Comparison of ENCODE assay signal across 8 mouse cellular contexts in the genomic region with DNA sequence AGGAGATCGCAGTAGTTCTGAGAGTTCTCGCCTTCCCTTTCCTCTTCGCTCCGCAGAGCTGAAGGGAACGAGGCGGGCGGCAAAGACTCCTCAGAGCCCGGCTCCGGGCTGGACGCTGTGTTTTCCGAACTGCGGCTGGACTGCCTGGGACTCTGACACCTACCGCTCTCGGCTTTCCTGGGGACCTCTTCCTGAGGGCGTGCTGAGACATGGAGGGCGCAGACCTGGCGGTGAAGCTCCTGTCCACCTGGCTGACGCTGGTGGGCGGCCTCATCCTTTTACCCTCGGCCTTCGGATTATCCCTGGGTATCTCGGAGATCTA. TPM values are rescaled to one million over a fixed set of nuclear protein-coding genes. Genes with fewer than 3 reads are reported as not detected.
A peak's percentile ranks its signal among the peaks of the same experiment; 100 is the strongest.
DNase-seq lines count a peak whose midpoint lies in the region; ATAC-seq and TF ChIP-seq lines count a peak whose summit lies in the region.

No protein-coding gene starts in this region.

- no peak for TF ChIP-seq CTCF in thymus, adult 2 months (IDR thresholded peaks at IDR 0.05; ENCODE audit: borderline replicate concordance, control insufficient read depth, extremely low read depth, insufficient read depth, low read length, poor library complexity)

- WGBS in heart, embryonic 12.5 days: under 1% methylated on average over 22 of the region's 22 CpGs
- WGBS in thymus, adult 2 months: 3% methylated on average over 22 of the region's 22 CpGs
- under 1% methylated on average over 22 of the region's 22 CpGs for WGBS in liver, embryonic 12.5 days (ENCODE audit: insufficient replicate concordance)

- no peak for DNase-seq in heart, postnatal 10 days
- DNase-seq in thymus, adult 2 months: no peak
- DNase-seq in thymus, postnatal 10 days (ENCODE audit: low spot score in 2 of 2): no peak
- DNase-seq in adrenal gland, adult 8-10 months: no peak
- DNase-seq in thymus, postnatal 14 days: no peak
- DNase-seq in left cerebral cortex, adult 8-10 months (ENCODE audit: low spot score in 2 of 2): no peak

- H3K9me3 ChIP-seq in heart, embryonic 12.5 days (replicated peaks): peaks cover 10% of the 10 kb centered on the region
- H3K9me3 ChIP-seq in liver, embryonic 12.5 days (replicated peaks): 0 out of 2 replicates have a peak, but pooled peaks cover 4% of the 10 kb centered on the region

- H3K4me1 ChIP-seq in heart, embryonic 12.5 days (replicated peaks): peaks cover 19% of the 10 kb centered on the region; the same call in 1 of the 2 replicates
- H3K4me1 ChIP-seq in thymus, adult 2 months (replicated peaks; ENCODE audit: control insufficient read depth, insufficient read depth, low read length): peaks cover 13% of the 10 kb centered on the region
- 0 out of 2 replicates have a peak, but pooled peaks cover 13% of the 10 kb centered on the region for H3K4me1 ChIP-seq in liver, embryonic 12.5 days

- peak; percentile 37; the same call in 1 of the 2 replicates for ATAC-seq in heart, embryonic 12.5 days (ENCODE audit: insufficient number of reproducible peaks, low FRiP score)
- peak; percentile 24; the same call in 1 of the 2 replicates for ATAC-seq in liver, embryonic 12.5 days

- peak overlapping the region; percentile 69 for H3K4me3 ChIP-seq in heart, embryonic 12.5 days
- peak overlapping the region; percentile 66 for H3K4me3 ChIP-seq in thymus, adult 2 months (ENCODE audit: control insufficient read depth, insufficient read depth, low read length)
- H3K4me3 ChIP-seq in liver, embryonic 12.5 days: peak overlapping the region; percentile 56

- no peak for TF ChIP-seq POLR2A in thymus, adult 2 months (IDR thresholded peaks at IDR 0.05; ENCODE audit: control insufficient read depth, extremely low read depth, insufficient read depth, low read length, poor library complexity)

- H3K27ac ChIP-seq in heart, embryonic 12.5 days (ENCODE audit: poor library complexity, severe bottlenecking): peak overlapping the region; percentile 94
- H3K27ac ChIP-seq in thymus, adult 2 months (ENCODE audit: control insufficient read depth, insufficient read depth, low read length): no peak overlapping the region
- no peak overlapping the region for H3K27ac ChIP-seq in liver, embryonic 12.5 days

- 0 out of 2 replicates have a peak, but pooled peaks cover 9% of the 10 kb centered on the region for H3K36me3 ChIP-seq in heart, embryonic 12.5 days
- H3K36me3 ChIP-seq in thymus, adult 2 months (ENCODE audit: control insufficient read depth, insufficient read depth, low read length): no peaks in the 10 kb centered on the region
- no peaks in the 10 kb centered on the region for H3K36me3 ChIP-seq in liver, embryonic 12.5 days

- intact Hi-C loops in heart, postnatal 10 days (cut with DNase I): loop anchor here (2.0 kb wide), 1 partner anchor 14 kb away; no protein-coding TSS in a partner anchor

- peak overlapping the region; percentile 83 for H3K4me2 ChIP-seq in heart, embryonic 12.5 days
- peak overlapping the region; percentile 77 for H3K4me2 ChIP-seq in liver, embryonic 12.5 days

- H3K9ac ChIP-seq in heart, embryonic 12.5 days: peak overlapping the region; percentile 86
- H3K9ac ChIP-seq in liver, embryonic 12.5 days: peak overlapping the region; percentile 39; the same call in 1 of the 2 replicates

- no peaks in the 10 kb centered on the region for H3K27me3 ChIP-seq in heart, embryonic 12.5 days (replicated peaks)
- peaks cover 10% of the 10 kb centered on the region; the same call in 1 of the 2 replicates for H3K27me3 ChIP-seq in thymus, adult 2 months (ENCODE audit: control insufficient read depth, insufficient read depth, low read length)
- peaks cover 62% of the 10 kb centered on the region for H3K27me3 ChIP-seq in liver, embryonic 12.5 days (replicated peaks)

RNA-seq across cellular contexts. Expression of a gene that starts 1.0 kb away (rescaled TPM):
- polyA plus RNA-seq in heart, embryonic 12.5 days (2016; fragmentation: Nextera tagmentation; extraction: Ambion mirVana): 11.8 and 12.1 TPM in 2 replicates
- total RNA-seq in heart, postnatal 10 days (2021): 10 to 100 TPM; 28.3 to 43.5 TPM
- polyA plus RNA-seq in thymus, adult 2 months (2012; rRNA removed): 1.6 and 1.9 TPM in 2 replicates
- polyA plus RNA-seq in liver, embryonic 12.5 days (2016; fragmentation: Nextera tagmentation; extraction: Ambion mirVana): 0.75 and 0.93 TPM in 2 replicates
- total RNA-seq in adrenal gland, adult 8-10 months (2022): 10 to 100 TPM; 12.5 to 20.7 (median 15.4) TPM
- total RNA-seq in left cerebral cortex, adult 8-10 months (2022): 1 to 10 TPM; 5.2 to 7.0 (median 5.8) TPM

RNA-seq across cellular contexts. Expression of a gene that starts 25.8 kb away (rescaled TPM):
- 33.9 and 34.2 TPM in 2 replicates for polyA plus RNA-seq in heart, embryonic 12.5 days (2016; fragmentation: Nextera tagmentation; extraction: Ambion mirVana)
- total RNA-seq in heart, postnatal 10 days (2021): 10 to 100 TPM; 12.8 to 17.4 TPM
- 7.9 and 9.4 TPM in 2 replicates for polyA plus RNA-seq in thymus, adult 2 months (2012; rRNA removed)
- 23.3 and 24.3 TPM in 2 replicates for polyA plus RNA-seq in liver, embryonic 12.5 days (2016; fragmentation: Nextera tagmentation; extraction: Ambion mirVana)
- 10 to 100 TPM; 11.4 to 19.3 (median 15.4) TPM for total RNA-seq in adrenal gland, adult 8-10 months (2022)
- total RNA-seq in left cerebral cortex, adult 8-10 months (2022): 10 to 100 TPM in 3 of 4 experiments, 1 to 10 TPM in 1; 6.5 to 14.4 (median 11.5) TPM

RNA-seq across cellular contexts. Expression of a gene that starts 48.1 kb away (rescaled TPM):
- polyA plus RNA-seq in heart, embryonic 12.5 days (2016; fragmentation: Nextera tagmentation; extraction: Ambion mirVana): 137 and 146 TPM in 2 replicates
- total RNA-seq in heart, postnatal 10 days (2021): 10 to 100 TPM; 83.3 to 85.1 TPM
- 19.4 and 21.0 TPM in 2 replicates for polyA plus RNA-seq in thymus, adult 2 months (2012; rRNA removed)
- polyA plus RNA-seq in liver, embryonic 12.5 days (2016; fragmentation: Nextera tagmentation; extraction: Ambion mirVana): 165 and 176 TPM in 2 replicates
- 10 to 100 TPM; 70.9 to 93.1 (median 80.5) TPM for total RNA-seq in adrenal gland, adult 8-10 months (2022)
- total RNA-seq in left cerebral cortex, adult 8-10 months (2022): 10 to 100 TPM; 58.1 to 72.4 (median 64.7) TPM

RNA-seq across cellular contexts. Expression of a gene that starts 48.2 kb away (rescaled TPM):
- 13.0 and 19.1 TPM in 2 replicates for polyA plus RNA-seq in heart, embryonic 12.5 days (2016; fragmentation: Nextera tagmentation; extraction: Ambion mirVana)
- 1 to 10 TPM; 4.8 to 5.9 TPM for total RNA-seq in heart, postnatal 10 days (2021)
- 13.7 and 15.6 TPM in 2 replicates for polyA plus RNA-seq in thymus, adult 2 months (2012; rRNA removed)
- 22.2 and 23.4 TPM in 2 replicates for polyA plus RNA-seq in liver, embryonic 12.5 days (2016; fragmentation: Nextera tagmentation; extraction: Ambion mirVana)
- 10 to 100 TPM in 2 of 4 experiments, 1 to 10 TPM in 2; 6.2 to 17.2 (median 11.1) TPM for total RNA-seq in adrenal gland, adult 8-10 months (2022)
- total RNA-seq in left cerebral cortex, adult 8-10 months (2022): 10 to 100 TPM; 18.1 to 22.3 (median 19.9) TPM
